Mouse (Mus musculus) ES-Bruce4 (cell line): ENCODE measurements around the gene Uqcc1. TPM values are rescaled to one million over a fixed set of nuclear protein-coding genes. Genes with fewer than 3 reads are reported as not detected.
"Not testable (repeated sequence)": the region's sequence is repeated elsewhere in the genome, so short reads cannot be mapped to it uniquely, and the experiment has no call there.

Experiments
- H3K27ac ChIP-seq: 2 replicates; pipeline ENCODE4 v1.5.1; 2012; ENCODE audit warnings: low read length, inconsistent platforms; ENCODE audit not compliant: insufficient read depth
- H3K27me3 ChIP-seq: 2 replicates; pipeline ENCODE4 v1.6.1; 2012; ENCODE audit warnings: mild to moderate bottlenecking, low read length, inconsistent platforms; ENCODE audit not compliant: control insufficient read depth, poor library complexity, insufficient read depth, severe bottlenecking
- H3K36me3 ChIP-seq: 2 replicates; pipeline ENCODE4 v1.6.1; 2012; ENCODE audit warnings: inconsistent platforms, mild to moderate bottlenecking, low read length, moderate library complexity; ENCODE audit not compliant: control insufficient read depth, poor library complexity, insufficient read depth, severe bottlenecking
- H3K4me1 ChIP-seq: one replicate; pipeline ENCODE4 v1.8.1; 2011; ENCODE audit warnings: low read length; ENCODE audit not compliant: control insufficient read depth, insufficient read depth
- H3K4me3 ChIP-seq: 2 replicates; pipeline ENCODE4 v1.5.1; 2011; ENCODE audit warnings: low read depth, mild to moderate bottlenecking, low read length
- H3K9ac ChIP-seq: 2 replicates; pipeline ENCODE4 v1.6.1; 2012; ENCODE audit warnings: low read depth, mild to moderate bottlenecking, inconsistent platforms; ENCODE audit not compliant: poor library complexity, severe bottlenecking
- H3K9me3 ChIP-seq: replicated peaks from 2 replicates; pipeline ENCODE4 v1.6.1; 2012; ENCODE audit warnings: mild to moderate bottlenecking, low read length, inconsistent platforms; ENCODE audit not compliant: control insufficient read depth, poor library complexity, insufficient read depth, severe bottlenecking
- CTCF ChIP-seq: IDR thresholded peaks from one replicate; pipeline ENCODE4 v1.8.1; 2011; ENCODE audit warnings: low read depth, low read length
- EP300 ChIP-seq: IDR thresholded peaks from 2 replicates; pipeline ENCODE4 v1.6.1; 2011; ENCODE audit warnings: low read depth, low read length; ENCODE audit not compliant: insufficient read depth
- POLR2A ChIP-seq: IDR thresholded peaks from one replicate; pipeline ENCODE4 v1.8.1; 2011; ENCODE audit warnings: low read length; ENCODE audit not compliant: insufficient read depth
- polyA plus RNA-seq: library from polyadenylated mRNA; stranded (reverse); fragments of >200 nt; gene quantifications from 2 replicates; pipeline ENCODE4 v1.2.4, GENCODE M21; 2011; ENCODE audit warnings: low read depth; ENCODE audit not compliant: missing spikeins, insufficient read depth, insufficient read length

Uqcc1 gene
- polyA plus RNA-seq, 1 experiment = 65.2 TPM

DNA sequence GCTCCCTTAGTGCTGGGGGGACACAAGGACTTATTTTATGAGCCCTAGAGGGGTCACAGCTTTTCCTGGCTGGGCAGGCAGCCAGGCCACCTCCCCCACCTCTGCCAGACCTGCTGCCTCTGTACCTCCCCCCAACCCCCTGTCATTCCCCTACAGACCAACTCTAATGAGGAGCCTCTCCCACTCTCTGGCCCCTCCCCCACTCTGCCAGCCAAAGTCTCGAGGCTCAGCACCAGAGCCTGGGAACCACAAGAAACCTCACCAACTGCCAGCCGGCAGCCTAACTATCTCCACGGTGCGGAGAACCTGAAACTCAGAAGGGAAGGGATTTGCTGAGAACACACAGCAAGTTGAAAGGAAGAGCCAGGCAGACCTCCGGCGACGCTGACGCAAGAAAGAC is 13.4 kb upstream of the Uqcc1 start:
- H3K9me3 ChIP-seq = no peaks in the 10 kb centered on the region
- H3K4me1 ChIP-seq = peaks cover 6% of the 10 kb centered on the region
- no peak overlapping the region for H3K9ac ChIP-seq
- no peak overlapping the region for H3K27ac ChIP-seq
- H3K4me3 ChIP-seq = no peak overlapping the region
- no peaks in the 10 kb centered on the region for H3K36me3 ChIP-seq
- no peaks in the 10 kb centered on the region for H3K27me3 ChIP-seq
- TF ChIP-seq POLR2A (no peak), CTCF (no peak), EP300 (no peak)

DNA sequence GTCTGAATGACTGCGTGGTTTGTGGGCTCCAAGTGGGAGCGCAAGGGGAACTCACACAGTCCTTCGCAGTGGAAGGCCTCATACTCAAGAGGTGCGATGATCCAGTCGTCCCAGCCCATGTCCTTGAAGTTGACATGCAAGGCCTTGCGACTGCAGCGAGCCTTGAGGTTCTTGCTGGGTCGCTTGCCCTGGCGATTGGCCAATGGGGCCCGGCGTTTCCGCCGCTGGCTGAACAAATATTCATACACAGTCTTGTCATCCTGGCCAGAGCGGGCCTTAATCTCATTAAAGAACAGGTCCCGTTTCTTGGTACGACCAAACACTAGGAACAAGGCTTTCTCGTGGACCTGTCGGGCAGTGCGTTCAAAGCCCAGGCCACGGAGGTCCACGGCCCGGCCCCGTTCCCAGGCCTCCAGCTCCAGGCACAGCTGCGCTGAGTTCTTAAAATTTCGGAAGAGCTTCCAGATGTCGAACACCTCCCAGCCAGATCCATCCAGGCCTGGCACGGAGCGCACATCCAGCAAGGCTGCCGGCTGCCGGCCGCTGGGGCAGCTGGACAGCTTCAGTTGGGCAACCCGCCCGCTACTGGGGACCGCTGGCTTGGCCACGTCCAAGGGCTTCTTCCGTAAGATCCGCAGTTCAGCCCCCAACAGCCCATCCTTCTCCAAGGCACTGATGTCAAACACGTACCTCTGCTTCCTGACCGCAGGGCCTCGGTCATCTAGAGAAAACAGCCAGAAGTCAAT is 11.8 kb upstream of the Uqcc1 start:
- Histone ChIP-seq H3K27me3 (no peaks in the 10 kb centered on the region), H3K4me3 (peak overlapping the region; percentile 44), H3K9me3 (no peaks in the 10 kb centered on the region), H3K36me3 (no peaks in the 10 kb centered on the region), H3K27ac (no peak overlapping the region), H3K4me1 (peaks cover 6% of the 10 kb centered on the region), H3K9ac (peak overlapping the region; percentile 36)
- TF ChIP-seq POLR2A (no peak), EP300 (no peak), CTCF (no peak)

DNA sequence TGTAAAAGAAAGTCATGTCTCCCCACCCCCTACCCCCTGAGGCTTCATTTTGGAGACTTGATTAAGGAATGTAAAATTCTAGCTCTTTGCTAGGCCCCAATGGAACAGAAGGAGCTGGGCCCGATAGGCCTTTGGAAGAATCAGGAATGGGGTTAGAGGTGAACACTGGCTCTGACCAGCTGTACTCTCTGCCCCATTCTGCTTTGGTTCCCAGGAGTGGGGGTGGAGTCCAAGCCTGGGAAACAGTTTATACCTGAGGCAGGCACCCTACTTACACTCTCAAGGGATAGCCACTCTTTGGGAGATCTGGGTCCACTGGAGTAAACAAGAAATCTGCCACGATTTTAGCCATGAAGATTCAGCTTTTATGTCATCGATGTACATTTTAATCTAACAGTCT is 10.6 kb upstream of the Uqcc1 start, which contains the start of gene Gm15557:
Gene Gm15557, plus strand, starts transcription at position 48 of the 400 bp plus-strand sequence.
- no peaks in the 10 kb centered on the region for H3K36me3 ChIP-seq
- no peak for TF ChIP-seq EP300
- no peak for TF ChIP-seq CTCF
- no peaks in the 10 kb centered on the region for H3K27me3 ChIP-seq
- peak within 1 kb of the TSS; percentile 29 for H3K27ac ChIP-seq
- H3K9me3 ChIP-seq = no peaks in the 10 kb centered on the region
- H3K4me1 ChIP-seq = peaks cover 6% of the 10 kb centered on the region
- peak within 1 kb of the TSS; percentile 3; the same call in 1 of the 2 replicates for H3K9ac ChIP-seq
- H3K4me3 ChIP-seq = no peak within 1 kb of the TSS

DNA sequence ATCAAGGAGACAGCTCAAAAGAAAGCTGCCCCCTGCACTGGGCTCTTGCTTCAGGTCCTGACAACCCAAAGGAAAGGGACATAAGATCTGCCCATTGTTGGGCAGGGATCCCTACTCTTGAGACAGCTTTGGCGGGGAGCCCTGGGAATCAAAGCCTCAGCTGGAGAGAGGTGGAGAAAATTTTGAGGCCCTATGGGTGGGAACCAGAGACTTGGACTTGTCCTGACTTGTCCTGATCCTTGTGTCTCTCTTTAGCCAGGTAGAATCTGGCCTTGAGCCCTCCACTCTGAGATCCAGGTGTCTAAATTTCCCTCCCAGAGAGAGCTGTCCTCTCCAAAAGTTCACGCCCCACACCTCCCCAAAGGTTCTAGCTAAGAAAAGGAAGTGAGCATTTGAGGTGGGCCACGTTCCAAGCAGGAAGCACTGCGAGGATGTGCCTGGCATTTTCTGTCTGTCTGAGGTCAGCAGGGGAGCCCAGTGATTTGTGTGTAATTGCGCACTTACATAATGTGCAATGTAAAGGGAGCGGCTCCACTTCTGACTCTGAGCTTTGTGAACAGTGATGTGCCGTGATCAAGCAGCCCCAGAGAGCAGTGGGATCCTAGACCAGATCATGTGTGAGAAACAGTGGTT is 9.9 kb upstream of the Uqcc1 start:
- Histone ChIP-seq H3K27ac (peak overlapping the region; percentile 29), H3K4me1 (peaks cover 6% of the 10 kb centered on the region), H3K4me3 (no peak overlapping the region), H3K36me3 (no peaks in the 10 kb centered on the region), H3K9ac (peak overlapping the region; percentile 3; the same call in 1 of the 2 replicates), H3K9me3 (no peaks in the 10 kb centered on the region), H3K27me3 (no peaks in the 10 kb centered on the region)
- TF ChIP-seq EP300 (no peak), CTCF (no peak), POLR2A (no peak)

DNA sequence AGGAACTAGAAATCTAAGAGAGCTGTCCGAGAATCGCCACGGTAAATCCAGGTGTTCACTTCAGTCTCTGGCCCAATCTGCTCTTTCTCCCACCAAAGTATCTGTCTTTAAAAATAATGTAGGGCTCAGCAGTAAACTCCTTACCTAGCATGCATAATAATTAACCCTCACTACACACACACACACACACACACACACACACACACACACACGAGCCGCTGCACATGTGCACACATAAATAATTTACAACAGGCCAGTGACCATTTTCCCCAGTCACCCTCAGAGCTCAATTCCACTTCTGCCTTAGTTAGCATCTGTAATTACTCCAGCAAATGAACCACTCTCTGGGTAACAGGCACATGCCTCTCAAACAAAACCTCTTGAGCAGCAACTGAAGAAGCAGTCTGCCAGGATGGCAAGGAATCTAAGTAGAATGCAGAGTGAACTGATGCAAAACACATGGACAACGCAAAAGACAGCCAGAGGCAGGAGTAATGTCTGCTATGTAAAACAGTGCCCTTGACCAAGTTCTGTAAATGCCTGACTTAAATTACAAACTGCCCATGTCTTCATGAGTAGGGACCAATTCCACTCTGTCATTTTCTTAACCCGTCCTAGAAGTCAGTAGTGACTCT is 1.3 kb downstream of the Uqcc1 start:
- no peaks in the 10 kb centered on the region for H3K9me3 ChIP-seq
- no peaks in the 10 kb centered on the region for H3K27me3 ChIP-seq
- TF ChIP-seq EP300 (no peak), CTCF (no peak), POLR2A (no peak)
- H3K27ac ChIP-seq = peak overlapping the region; percentile 51; the same call in 1 of the 2 replicates
- peak overlapping the region; percentile 87 for H3K4me3 ChIP-seq
- no peaks in the 10 kb centered on the region for H3K4me1 ChIP-seq
- no peaks in the 10 kb centered on the region for H3K36me3 ChIP-seq
- H3K9ac ChIP-seq = peak overlapping the region; percentile 71

DNA sequence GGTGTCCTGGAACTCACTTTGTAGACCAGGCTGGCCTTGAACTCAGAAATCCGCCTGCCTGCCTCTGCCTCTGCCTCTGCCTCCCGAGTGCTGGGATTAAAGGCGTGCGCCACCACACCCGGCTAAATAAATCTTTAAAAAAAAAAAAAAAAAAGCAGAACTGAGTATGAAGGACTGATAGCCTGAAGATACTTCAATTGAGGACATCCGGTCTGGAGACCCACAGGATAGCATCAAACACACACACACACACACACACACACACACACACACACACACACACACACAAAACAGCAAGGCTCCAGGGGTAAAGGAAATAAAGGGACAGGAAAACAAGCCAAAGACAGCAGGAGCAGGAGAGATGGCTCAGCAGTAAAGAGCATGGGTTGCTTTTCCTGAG is 4.9 kb downstream of the Uqcc1 start:
- H3K4me1 ChIP-seq, H3K36me3 ChIP-seq, H3K4me3 ChIP-seq, H3K27me3 ChIP-seq, H3K9me3 ChIP-seq, H3K27ac ChIP-seq, H3K9ac ChIP-seq: not testable (repeated sequence)
